Mouse (Mus musculus): ENCODE results near the gene Shroom3. TPM values are rescaled to one million over a fixed set of nuclear protein-coding genes. Genes with fewer than 3 reads are reported as not detected.

Shroom3 gene
- 18.6 and 22.8 TPM in 2 replicates for polyA plus RNA-seq (2012; rRNA removed)

- no peaks in the 10 kb centered on the region for H3K4me1 ChIP-seq (ENCODE audit: control insufficient read depth, insufficient read depth, low read length)
- peak within 1 kb of the TSS; percentile 32 for H3K27ac ChIP-seq (ENCODE audit: insufficient read depth, low read depth, low read length)
- DNase-seq, result peak; percentile 77
- no peaks in the 10 kb centered on the region for H3K27me3 ChIP-seq (replicated peaks; ENCODE audit: control insufficient read depth, insufficient read depth, low read length)
- peak within 1 kb of the TSS; percentile 69 for H3K4me3 ChIP-seq (ENCODE audit: insufficient read depth, low read depth, low read length)
- H3K36me3 ChIP-seq (ENCODE audit: control insufficient read depth, insufficient read depth, low read length), result no peaks in the 10 kb centered on the region
- 2% methylated on average over 26 of the region's 26 CpGs for WGBS
- no peak for TF ChIP-seq CTCF (conservative IDR thresholded peaks at IDR 0.05; ENCODE audit: insufficient read depth, insufficient read length, low read depth, low read length)
- TF ChIP-seq POLR2A (IDR thresholded peaks at IDR 0.05; ENCODE audit: low read depth, low read length), result no peak
Observed at GRCm38 (mm10) chr5:92683351-92683807, at the start of gene Shroom3. Shroom3 (plus strand) TSS chr5:92683435.

DNA sequence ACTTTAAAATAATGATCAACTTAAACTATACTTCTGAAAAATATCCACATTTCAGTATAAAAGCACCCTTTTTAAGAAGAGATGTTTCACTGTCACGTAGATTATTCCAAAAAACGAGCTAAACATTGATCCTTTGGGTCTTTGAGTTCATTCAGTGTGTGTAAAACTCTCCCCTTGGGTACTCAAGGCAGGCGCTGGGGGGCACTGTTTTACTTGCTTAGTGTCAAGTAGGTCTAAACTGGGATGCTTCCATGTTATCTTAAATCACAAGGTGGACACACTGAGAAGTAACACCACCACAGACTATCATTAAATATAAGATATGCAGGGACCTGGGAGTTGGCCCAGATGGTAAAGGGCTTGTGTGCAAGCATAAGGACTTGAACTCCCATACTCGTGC is 49.7 kb upstream of the Shroom3 start:
- WGBS, result 69% methylated on average over 4 of the region's 4 CpGs
- no peaks in the 10 kb centered on the region for H3K36me3 ChIP-seq (ENCODE audit: control insufficient read depth, insufficient read depth, low read length)
- TF ChIP-seq POLR2A (IDR thresholded peaks at IDR 0.05; ENCODE audit: low read depth, low read length) (no peak), CTCF (conservative IDR thresholded peaks at IDR 0.05; ENCODE audit: insufficient read depth, insufficient read length, low read depth, low read length) (no peak)
- H3K4me1 ChIP-seq (ENCODE audit: control insufficient read depth, insufficient read depth, low read length), result no peaks in the 10 kb centered on the region
- no peak for DNase-seq
- H3K27me3 ChIP-seq (replicated peaks; ENCODE audit: control insufficient read depth, insufficient read depth, low read length), result no peaks in the 10 kb centered on the region
- no peak overlapping the region for H3K27ac ChIP-seq (ENCODE audit: insufficient read depth, low read depth, low read length)
- no peak overlapping the region for H3K4me3 ChIP-seq (ENCODE audit: insufficient read depth, low read depth, low read length)

DNA sequence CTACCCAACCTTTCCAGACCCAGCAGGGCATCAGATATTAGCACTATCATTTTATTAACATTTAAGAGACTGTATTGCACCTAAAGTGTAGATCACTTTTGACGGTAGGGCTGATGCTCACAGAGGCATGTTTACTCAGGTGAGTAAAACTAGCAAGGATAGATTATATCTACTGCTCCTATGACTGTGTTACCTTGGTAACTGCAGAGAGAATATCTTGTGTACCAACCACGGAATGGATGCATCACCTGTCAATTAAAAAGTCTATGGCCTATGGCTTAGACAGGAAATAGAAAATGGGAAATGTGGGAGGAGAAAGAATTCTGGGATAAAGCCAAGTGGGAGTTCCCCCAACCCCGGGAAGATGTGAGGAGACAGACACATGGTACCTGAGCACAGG is 48.3 kb upstream of the Shroom3 start:
- no peak overlapping the region for H3K27ac ChIP-seq (ENCODE audit: insufficient read depth, low read depth, low read length)
- WGBS, result 56% methylated on average over 3 of the region's 3 CpGs
- TF ChIP-seq CTCF (conservative IDR thresholded peaks at IDR 0.05; ENCODE audit: insufficient read depth, insufficient read length, low read depth, low read length) (no peak), POLR2A (IDR thresholded peaks at IDR 0.05; ENCODE audit: low read depth, low read length) (no peak)
- no peaks in the 10 kb centered on the region for H3K36me3 ChIP-seq (ENCODE audit: control insufficient read depth, insufficient read depth, low read length)
- H3K27me3 ChIP-seq (replicated peaks; ENCODE audit: control insufficient read depth, insufficient read depth, low read length), result no peaks in the 10 kb centered on the region
- H3K4me3 ChIP-seq (ENCODE audit: insufficient read depth, low read depth, low read length), result no peak overlapping the region
- H3K4me1 ChIP-seq (ENCODE audit: control insufficient read depth, insufficient read depth, low read length), result no peaks in the 10 kb centered on the region
- DNase-seq, result no peak

DNA sequence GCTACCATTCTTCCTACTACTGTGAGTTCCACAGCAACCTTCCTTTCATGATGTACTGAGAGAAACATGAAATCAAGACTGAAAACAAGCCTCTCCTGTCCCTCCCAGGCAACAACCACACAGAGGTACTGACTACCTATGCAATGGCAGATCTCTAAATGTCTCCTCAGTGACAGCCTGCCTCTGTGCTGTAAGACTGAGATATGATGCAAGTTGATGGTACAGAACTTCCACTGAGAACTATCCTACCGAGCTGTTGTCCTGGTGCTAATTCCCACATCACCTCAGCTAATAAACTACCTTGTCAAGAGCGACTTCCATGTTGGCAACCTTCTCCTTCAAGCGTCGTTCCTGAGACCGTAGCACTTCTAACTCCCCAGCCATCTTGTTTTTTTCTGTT is 47.3 kb upstream of the Shroom3 start:
- DNase-seq, result no peak
- Histone ChIP-seq H3K4me1 (ENCODE audit: control insufficient read depth, insufficient read depth, low read length) (no peaks in the 10 kb centered on the region), H3K4me3 (ENCODE audit: insufficient read depth, low read depth, low read length) (no peak overlapping the region), H3K27me3 (replicated peaks; ENCODE audit: control insufficient read depth, insufficient read depth, low read length) (no peaks in the 10 kb centered on the region), H3K27ac (ENCODE audit: insufficient read depth, low read depth, low read length) (no peak overlapping the region), H3K36me3 (ENCODE audit: control insufficient read depth, insufficient read depth, low read length) (no peaks in the 10 kb centered on the region)
- no peak for TF ChIP-seq POLR2A (IDR thresholded peaks at IDR 0.05; ENCODE audit: low read depth, low read length)
- no peak for TF ChIP-seq CTCF (conservative IDR thresholded peaks at IDR 0.05; ENCODE audit: insufficient read depth, insufficient read length, low read depth, low read length)
- 78% methylated on average over 5 of the region's 5 CpGs for WGBS

GRCm38 (mm10) chr5:92640861-92641260 is 42.4 kb upstream of the Shroom3 start:
- Histone ChIP-seq H3K27me3 (replicated peaks; ENCODE audit: control insufficient read depth, insufficient read depth, low read length) (no peaks in the 10 kb centered on the region), H3K4me1 (ENCODE audit: control insufficient read depth, insufficient read depth, low read length) (no peaks in the 10 kb centered on the region), H3K4me3 (ENCODE audit: insufficient read depth, low read depth, low read length) (no peak overlapping the region), H3K36me3 (ENCODE audit: control insufficient read depth, insufficient read depth, low read length) (no peaks in the 10 kb centered on the region), H3K27ac (ENCODE audit: insufficient read depth, low read depth, low read length) (no peak overlapping the region)
- TF ChIP-seq POLR2A (IDR thresholded peaks at IDR 0.05; ENCODE audit: low read depth, low read length), result no peak
- WGBS, result 68% methylated on average over 3 of the region's 3 CpGs
- DNase-seq, result peak; percentile 61

DNA sequence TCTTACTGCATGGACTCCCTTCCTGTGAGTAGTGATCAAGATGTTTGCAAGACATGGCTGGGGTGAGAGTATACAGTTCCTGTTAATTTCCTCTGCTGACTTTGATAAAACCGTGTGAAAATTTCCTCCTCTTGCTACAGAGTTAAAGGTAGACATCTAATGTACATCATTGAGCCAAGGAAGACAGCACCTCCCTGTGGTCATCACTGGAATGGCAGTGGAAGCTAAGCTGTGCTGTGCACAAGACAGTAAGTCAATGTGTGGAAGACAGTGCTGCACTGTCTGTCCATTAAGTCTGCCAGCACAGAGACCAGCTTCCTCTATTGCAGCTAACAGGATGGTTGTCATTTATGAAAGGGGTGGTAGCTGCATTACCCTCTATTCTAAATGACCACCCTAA is 27.0 kb upstream of the Shroom3 start:
- peak; percentile 71 for DNase-seq
- H3K4me3 ChIP-seq (ENCODE audit: insufficient read depth, low read depth, low read length), result no peak overlapping the region
- no peak overlapping the region for H3K27ac ChIP-seq (ENCODE audit: insufficient read depth, low read depth, low read length)
- TF ChIP-seq POLR2A (IDR thresholded peaks at IDR 0.05; ENCODE audit: low read depth, low read length), result no peak
- TF ChIP-seq CTCF (conservative IDR thresholded peaks at IDR 0.05; ENCODE audit: insufficient read depth, insufficient read length, low read depth, low read length), result peak; percentile 97
- H3K27me3 ChIP-seq (replicated peaks; ENCODE audit: control insufficient read depth, insufficient read depth, low read length), result no peaks in the 10 kb centered on the region
- 2% methylated on average over 1 of the region's 1 CpGs for WGBS
- H3K36me3 ChIP-seq (ENCODE audit: control insufficient read depth, insufficient read depth, low read length), result no peaks in the 10 kb centered on the region
- H3K4me1 ChIP-seq (ENCODE audit: control insufficient read depth, insufficient read depth, low read length), result no peaks in the 10 kb centered on the region

- TF ChIP-seq CTCF (conservative IDR thresholded peaks at IDR 0.05; ENCODE audit: insufficient read depth, insufficient read length, low read depth, low read length), result no peak; the same call in 1 of the 2 replicates
- no peak for TF ChIP-seq POLR2A (IDR thresholded peaks at IDR 0.05; ENCODE audit: low read depth, low read length)
- H3K27ac ChIP-seq (ENCODE audit: insufficient read depth, low read depth, low read length), result no peak overlapping the region
- 82% methylated on average over 2 of the region's 2 CpGs for whole genome bisulfite sequencing
- H3K27me3 ChIP-seq (replicated peaks; ENCODE audit: control insufficient read depth, insufficient read depth, low read length), result no peaks in the 10 kb centered on the region
- H3K36me3 ChIP-seq (ENCODE audit: control insufficient read depth, insufficient read depth, low read length), result no peaks in the 10 kb centered on the region
- no peak overlapping the region for H3K4me3 ChIP-seq (ENCODE audit: insufficient read depth, low read depth, low read length)
- H3K4me1 ChIP-seq (ENCODE audit: control insufficient read depth, insufficient read depth, low read length), result no peaks in the 10 kb centered on the region
- no peak for DNase-seq
Observed at GRCm38 (mm10) chr5:92664321-92664720, 18.9 kb upstream of the Shroom3 start.

DNA sequence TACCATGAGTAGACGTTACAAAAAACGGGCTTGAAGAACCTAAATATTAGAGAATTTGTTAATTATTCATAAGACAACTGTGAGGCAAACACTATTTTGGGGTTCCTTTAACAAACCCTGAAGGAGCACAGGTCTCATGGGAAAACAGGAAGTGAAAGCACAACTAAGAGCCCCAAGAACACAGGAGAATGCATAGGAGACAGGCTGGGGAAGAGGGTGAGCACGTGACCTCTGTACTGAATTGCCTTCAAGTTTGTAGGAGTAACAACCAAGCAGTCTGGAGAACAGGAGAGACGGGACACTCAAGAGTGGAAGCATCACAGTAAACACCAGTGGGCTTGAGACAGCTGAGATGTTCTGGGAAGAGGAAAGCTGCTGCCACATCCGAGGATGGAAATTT is 16.4 kb upstream of the Shroom3 start:
- Histone ChIP-seq H3K4me1 (ENCODE audit: control insufficient read depth, insufficient read depth, low read length) (no peaks in the 10 kb centered on the region), H3K4me3 (ENCODE audit: insufficient read depth, low read depth, low read length) (no peak overlapping the region), H3K27ac (ENCODE audit: insufficient read depth, low read depth, low read length) (no peak overlapping the region), H3K36me3 (ENCODE audit: control insufficient read depth, insufficient read depth, low read length) (no peaks in the 10 kb centered on the region), H3K27me3 (replicated peaks; ENCODE audit: control insufficient read depth, insufficient read depth, low read length) (no peaks in the 10 kb centered on the region)
- no peak for DNase-seq
- TF ChIP-seq CTCF (conservative IDR thresholded peaks at IDR 0.05; ENCODE audit: insufficient read depth, insufficient read length, low read depth, low read length) (no peak), POLR2A (IDR thresholded peaks at IDR 0.05; ENCODE audit: low read depth, low read length) (no peak)
- 78% methylated on average over 5 of the region's 5 CpGs for WGBS

Measured in kidney, adult 2 months (tissue).